Mouse (Mus musculus) liver, postnatal 0 days (tissue): ENCODE measurements around the gene Cux1. TPM values are rescaled to one million over a fixed set of nuclear protein-coding genes. Genes with fewer than 3 reads are reported as not detected.

ENCODE experiments used
- ATAC-seq: fragments of 200-750 bp; cut with Nextera tagmentation; 2 replicates; pipeline ENCODE4 v1.8.0; 2017; ENCODE audit warnings: mild to moderate bottlenecking, moderate library complexity
- DNase-seq: peaks from one replicate; pipeline ENCODE4 v3.0.0-alpha.2; 2016
- H3K27ac ChIP-seq: fragments of 300-500 bp; sonication (generic); 2 replicates; pipeline ENCODE4 v1.5.1; 2014; ENCODE audit warnings: antibody characterized with exemption, moderate library complexity, mild to moderate bottlenecking, low read depth
- H3K27me3 ChIP-seq: fragments of 300-500 bp; sonication (generic); 2 replicates; pipeline ENCODE4 v1.6.1; 2014; ENCODE audit warnings: low read length, control low read depth, mixed read lengths; ENCODE audit not compliant: insufficient read depth
- H3K36me3 ChIP-seq: fragments of 300-500 bp; sonication (generic); replicated peaks from 2 replicates; pipeline ENCODE4 v1.6.1; 2014; ENCODE audit warnings: mild to moderate bottlenecking, control low read depth, low read length, moderate library complexity, mixed read lengths; ENCODE audit not compliant: insufficient read depth
- H3K4me1 ChIP-seq: fragments of 300-500 bp; sonication (generic); 2 replicates; pipeline ENCODE4 v1.6.1; 2014; ENCODE audit warnings: antibody characterized with exemption, mild to moderate bottlenecking, control low read depth; ENCODE audit not compliant: insufficient read depth
- H3K4me2 ChIP-seq: fragments of 300-500 bp; sonication (generic); 2 replicates; pipeline ENCODE4 v1.6.1; 2014; ENCODE audit warnings: low read depth, mild to moderate bottlenecking, low read length, moderate library complexity, mixed read lengths
- H3K4me3 ChIP-seq: fragments of 300-500 bp; sonication (generic); 2 replicates; pipeline ENCODE4 v1.5.1; 2014; ENCODE audit warnings: low read depth, low read length
- H3K9ac ChIP-seq: fragments of 300-500 bp; sonication (generic); replicated peaks from 2 replicates; pipeline ENCODE4 v1.6.1; 2014; ENCODE audit warnings: mild to moderate bottlenecking, moderate library complexity
- H3K9me3 ChIP-seq: fragments of 300-500 bp; sonication (generic); 2 replicates; pipeline ENCODE4 v1.6.1; 2016; ENCODE audit warnings: mild to moderate bottlenecking, control low read depth, low read length, mixed read lengths
- CTCF ChIP-seq: sonication (generic); IDR thresholded peaks from 2 replicates; pipeline ENCODE4 v1.5.1; 2016; ENCODE audit warnings: antibody characterized with exemption, low read depth
- EP300 ChIP-seq: IDR thresholded peaks from 2 replicates; pipeline ENCODE4 v1.6.1; 2016; ENCODE audit warnings: antibody characterized with exemption, low read depth, mild to moderate bottlenecking
- WGBS: fragments of 180-500 bp; shearing (Covaris S2); extraction: QIAGEN DNeasy Blood & Tissue Kit; methylation state at CpG from one replicate; pipeline ENCODE4 v1.1.7; 2014; ENCODE audit not compliant: insufficient replicate concordance; 5-methylcytosine and 5-hydroxymethylcytosine counted together
- polyA plus RNA-seq: library from polyadenylated mRNA; unstranded; fragments of >200 nt; fragmentation: Nextera tagmentation; extraction: Ambion mirVana; gene quantifications from 2 replicates; pipeline ENCODE4 v1.2.1, GENCODE M21; 2015

Cux1 gene
- polyA plus RNA-seq, 1 experiment from 2014 or later = 10.7 TPM

DNA sequence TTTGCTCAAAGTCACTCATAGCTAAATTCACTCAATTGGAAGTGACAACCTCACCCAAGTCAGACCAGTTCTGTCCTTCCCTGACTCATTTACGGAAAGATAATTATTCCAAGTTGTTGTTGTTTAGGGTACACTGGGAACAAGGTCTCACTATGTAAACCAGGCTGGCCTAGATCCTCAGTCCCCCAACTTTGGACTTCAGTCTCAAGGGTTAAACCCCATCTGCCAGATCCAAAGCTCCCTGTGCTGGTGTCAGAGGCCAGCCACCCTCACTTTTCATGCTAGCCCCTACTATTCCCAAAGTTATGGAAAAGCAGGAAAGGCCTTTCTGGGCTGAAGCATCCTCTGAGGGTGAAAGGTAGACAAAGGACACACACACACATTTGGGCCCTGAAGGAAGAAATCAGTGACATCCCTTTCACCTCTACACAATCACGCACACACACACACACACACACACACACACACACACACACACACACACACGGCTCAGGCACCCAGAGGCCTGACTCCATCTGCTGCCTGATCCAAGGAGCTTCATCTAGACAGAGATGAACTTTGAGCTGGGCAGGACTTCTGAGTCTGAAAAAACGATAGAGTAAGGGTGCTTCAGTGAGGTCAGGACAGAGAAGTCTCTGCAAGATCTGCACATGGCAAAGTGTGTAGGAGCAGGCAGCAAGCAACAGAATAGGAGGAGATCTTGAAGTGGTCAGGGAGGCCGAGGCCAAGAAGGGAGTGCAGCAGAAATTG, 31.1 kb downstream of the Cux1 start:
- Histone ChIP-seq H3K4me1 (peaks cover 40% of the 10 kb centered on the region), H3K4me2 (no peak overlapping the region), H3K36me3 (no peaks in the 10 kb centered on the region), H3K27me3 (no peaks in the 10 kb centered on the region), H3K9me3 (no peaks in the 10 kb centered on the region), H3K27ac (no peak overlapping the region), H3K4me3 (no peak overlapping the region), H3K9ac (no peak overlapping the region)
- TF ChIP-seq EP300 (no peak), CTCF (no peak)
- WGBS = 60% methylated on average over 5 of the region's 5 CpGs
- ATAC-seq (no peak), DNase-seq (no peak)

DNA sequence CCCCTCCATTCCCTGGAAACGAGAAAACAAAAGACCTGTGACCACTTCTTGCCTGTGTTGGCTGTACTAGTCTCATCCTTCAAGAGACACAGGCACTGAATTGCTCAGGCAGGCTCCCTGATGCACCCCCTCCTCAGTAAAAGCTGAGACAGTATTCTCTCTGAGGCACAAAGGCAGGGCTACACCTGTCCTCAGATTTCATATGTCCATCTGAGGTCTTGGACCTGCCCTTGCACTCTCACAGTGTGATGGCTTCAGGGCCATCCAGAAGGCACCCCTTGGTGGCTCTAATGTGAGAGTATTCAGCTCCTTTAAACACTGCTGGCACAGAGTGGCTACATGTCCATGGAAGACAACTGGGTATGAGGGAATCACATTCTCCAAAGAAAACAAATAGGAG, 32.1 kb downstream of the Cux1 start:
- Histone ChIP-seq H3K4me2 (no peak overlapping the region), H3K27ac (no peak overlapping the region), H3K9me3 (no peaks in the 10 kb centered on the region), H3K9ac (no peak overlapping the region), H3K4me3 (no peak overlapping the region), H3K27me3 (no peaks in the 10 kb centered on the region), H3K4me1 (peaks cover 38% of the 10 kb centered on the region), H3K36me3 (no peaks in the 10 kb centered on the region)
- ATAC-seq = no peak
- TF ChIP-seq EP300 = no peak
- no peak for TF ChIP-seq CTCF
- DNase-seq = no peak
- WGBS = 60% methylated on average over 1 of the region's 1 CpGs

DNA sequence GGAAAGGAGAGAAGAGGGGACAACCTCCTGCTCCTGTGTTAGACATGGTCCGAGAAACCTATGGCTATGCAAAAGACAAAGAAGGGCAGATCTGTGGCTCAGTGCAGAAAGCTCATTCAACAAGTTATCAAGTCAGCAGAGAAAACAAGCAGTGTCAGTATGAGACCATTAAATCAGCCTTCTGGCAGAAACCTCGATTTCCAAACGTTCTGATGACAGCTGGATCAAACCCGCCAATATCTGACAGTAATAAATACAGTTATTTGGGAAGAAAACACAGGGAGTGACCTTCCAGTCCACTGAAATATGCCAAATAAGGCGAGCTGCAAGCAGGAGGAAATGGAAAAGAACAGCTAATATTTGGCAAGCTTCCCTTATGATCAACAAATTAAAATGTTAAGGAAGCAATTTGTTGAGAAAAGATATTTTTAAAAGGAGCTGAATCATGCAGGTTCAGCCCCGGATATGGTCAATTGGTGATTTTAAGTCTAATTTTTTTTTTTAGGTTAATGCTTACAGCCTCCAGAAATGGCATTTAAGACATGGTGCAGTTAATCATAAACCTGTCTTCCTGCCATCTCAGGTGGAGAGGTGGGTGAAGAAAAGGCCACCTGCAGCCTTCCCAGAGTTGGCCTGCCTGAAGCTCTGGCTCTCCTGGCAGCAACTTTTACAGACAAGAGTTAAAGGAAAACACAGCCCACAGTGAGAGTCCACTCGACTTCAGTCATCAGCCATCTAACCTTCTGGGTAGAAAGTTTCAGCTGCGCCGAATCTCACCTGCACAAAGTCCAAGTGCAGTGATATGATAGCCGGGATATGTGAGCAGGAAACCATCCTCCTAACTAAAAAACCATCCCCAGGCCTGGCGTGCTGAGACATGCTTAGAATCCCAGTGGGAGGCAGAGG, 33.7 kb downstream of the Cux1 start:
- no peak for TF ChIP-seq EP300
- no peak for TF ChIP-seq CTCF
- WGBS = 53% methylated on average over 11 of the region's 11 CpGs
- Histone ChIP-seq H3K4me2 (no peak overlapping the region), H3K27ac (no peak overlapping the region), H3K27me3 (no peaks in the 10 kb centered on the region), H3K9me3 (no peaks in the 10 kb centered on the region), H3K4me1 (peaks cover 27% of the 10 kb centered on the region), H3K9ac (no peak overlapping the region), H3K4me3 (no peak overlapping the region), H3K36me3 (no peaks in the 10 kb centered on the region)
- DNase-seq (no peak), ATAC-seq (no peak)

DNA sequence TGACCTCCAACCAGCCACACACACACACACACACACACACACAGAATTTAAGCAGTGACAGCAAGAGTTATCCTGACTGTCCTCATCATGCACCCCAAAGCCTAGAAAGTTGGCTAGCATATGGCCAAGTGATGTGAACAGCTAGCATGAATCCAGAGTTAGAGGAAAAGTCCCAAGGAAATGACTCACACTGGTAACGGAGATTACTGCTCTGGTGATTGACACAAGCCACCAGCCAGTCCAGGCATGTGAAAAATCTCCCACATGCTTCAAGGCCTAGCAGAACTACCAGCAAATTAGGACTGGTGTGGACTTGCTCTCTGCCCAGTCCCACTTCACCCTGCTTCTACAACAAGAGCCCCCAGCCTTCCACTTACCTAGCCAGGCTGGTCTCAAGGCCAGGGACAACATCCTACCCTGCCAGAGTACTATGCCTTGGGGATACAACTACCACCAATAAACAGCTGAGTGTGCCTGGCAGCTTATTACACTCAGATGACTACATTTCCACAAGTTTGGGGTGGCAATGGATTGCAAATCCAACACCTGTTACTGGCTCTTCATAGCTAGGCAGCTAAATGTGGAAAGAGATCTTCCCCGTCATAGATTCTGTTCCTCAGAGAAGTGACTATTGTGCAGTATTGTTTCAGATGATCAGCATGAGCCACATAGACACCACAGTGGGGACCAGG, 35.5 kb downstream of the Cux1 start:
- Histone ChIP-seq H3K4me3 (no peak overlapping the region), H3K27me3 (no peaks in the 10 kb centered on the region), H3K9ac (no peak overlapping the region), H3K4me1 (peaks cover 22% of the 10 kb centered on the region), H3K4me2 (no peak overlapping the region), H3K36me3 (no peaks in the 10 kb centered on the region), H3K9me3 (no peaks in the 10 kb centered on the region), H3K27ac (no peak overlapping the region)
- 53% methylated on average over 2 of the region's 2 CpGs for WGBS
- TF ChIP-seq CTCF = no peak
- no peak for TF ChIP-seq EP300
- DNase-seq (no peak), ATAC-seq (no peak)

DNA sequence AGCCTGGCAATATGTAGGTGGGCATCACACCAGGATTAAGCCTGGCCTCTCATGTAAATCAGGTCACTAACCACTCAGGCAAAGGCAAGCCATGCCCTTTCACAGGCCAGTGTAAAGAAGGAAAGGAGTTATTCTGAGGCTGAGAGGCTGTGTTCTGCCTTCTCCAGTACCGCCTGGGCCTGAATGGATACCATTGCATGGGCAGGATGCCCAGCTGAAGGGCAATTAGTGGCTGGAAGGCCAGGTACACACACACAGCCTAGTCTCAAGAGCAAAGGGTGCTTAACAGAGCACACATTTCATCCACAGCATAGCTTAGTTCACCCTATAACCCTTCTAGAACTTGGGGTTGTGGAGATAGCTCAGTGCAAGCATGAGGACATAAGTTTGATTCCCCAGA, 36.4 kb downstream of the Cux1 start:
- H3K4me1 ChIP-seq = peaks cover 26% of the 10 kb centered on the region
- no peak overlapping the region for H3K4me2 ChIP-seq
- no peak overlapping the region for H3K9ac ChIP-seq
- DNase-seq = no peak
- H3K36me3 ChIP-seq = no peaks in the 10 kb centered on the region
- H3K9me3 ChIP-seq = no peaks in the 10 kb centered on the region
- no peak for ATAC-seq
- H3K27me3 ChIP-seq = no peaks in the 10 kb centered on the region
- TF ChIP-seq CTCF (no peak), EP300 (no peak)
- no peak overlapping the region for H3K4me3 ChIP-seq
- 84% methylated on average over 1 of the region's 1 CpGs for whole genome bisulfite sequencing
- H3K27ac ChIP-seq = no peak overlapping the region

DNA sequence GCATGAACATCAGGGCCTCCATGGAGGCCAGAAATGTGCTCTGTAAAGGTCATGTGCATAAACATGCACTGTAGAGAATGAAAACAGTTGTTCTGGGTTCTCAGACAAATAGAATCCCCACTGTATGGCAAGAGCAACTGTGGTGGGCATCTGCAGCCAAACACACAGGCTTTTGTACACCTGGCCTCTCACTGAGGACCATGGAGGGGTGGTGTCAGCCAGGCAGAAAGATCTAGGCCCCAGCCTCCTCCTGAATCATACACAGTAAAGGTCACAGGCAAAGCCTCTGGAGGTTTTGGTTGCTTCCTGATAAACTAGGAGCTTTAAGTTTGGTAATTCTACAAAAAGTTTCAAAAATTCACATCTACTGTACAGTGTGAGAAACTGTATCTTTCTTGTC, 38.1 kb downstream of the Cux1 start:
- Histone ChIP-seq H3K9ac (no peak overlapping the region), H3K4me2 (no peak overlapping the region), H3K4me1 (peaks cover 21% of the 10 kb centered on the region; the same call in 1 of the 2 replicates), H3K4me3 (no peak overlapping the region), H3K27ac (no peak overlapping the region), H3K36me3 (no peaks in the 10 kb centered on the region), H3K9me3 (no peaks in the 10 kb centered on the region), H3K27me3 (no peaks in the 10 kb centered on the region)
- DNase-seq = no peak
- no peak for ATAC-seq
- TF ChIP-seq EP300 (no peak), CTCF (no peak)
